Mouse (Mus musculus) ES-Bruce4 (cell line): ENCODE measurements around the gene Sec22c. TPM values are rescaled to one million over a fixed set of nuclear protein-coding genes. Genes with fewer than 3 reads are reported as not detected.

ENCODE experiments used
- H3K27ac ChIP-seq: 2 replicates; pipeline ENCODE4 v1.5.1; 2012; ENCODE audit warnings: low read length, inconsistent platforms; ENCODE audit not compliant: insufficient read depth
- H3K27me3 ChIP-seq: 2 replicates; pipeline ENCODE4 v1.6.1; 2012; ENCODE audit warnings: mild to moderate bottlenecking, low read length, inconsistent platforms; ENCODE audit not compliant: control insufficient read depth, poor library complexity, insufficient read depth, severe bottlenecking
- H3K36me3 ChIP-seq: 2 replicates; pipeline ENCODE4 v1.6.1; 2012; ENCODE audit warnings: inconsistent platforms, mild to moderate bottlenecking, low read length, moderate library complexity; ENCODE audit not compliant: control insufficient read depth, poor library complexity, insufficient read depth, severe bottlenecking
- H3K4me1 ChIP-seq: one replicate; pipeline ENCODE4 v1.8.1; 2011; ENCODE audit warnings: low read length; ENCODE audit not compliant: control insufficient read depth, insufficient read depth
- H3K4me3 ChIP-seq: 2 replicates; pipeline ENCODE4 v1.5.1; 2011; ENCODE audit warnings: low read depth, mild to moderate bottlenecking, low read length
- H3K9ac ChIP-seq: 2 replicates; pipeline ENCODE4 v1.6.1; 2012; ENCODE audit warnings: low read depth, mild to moderate bottlenecking, inconsistent platforms; ENCODE audit not compliant: poor library complexity, severe bottlenecking
- H3K9me3 ChIP-seq: replicated peaks from 2 replicates; pipeline ENCODE4 v1.6.1; 2012; ENCODE audit warnings: mild to moderate bottlenecking, low read length, inconsistent platforms; ENCODE audit not compliant: control insufficient read depth, poor library complexity, insufficient read depth, severe bottlenecking
- CTCF ChIP-seq: IDR thresholded peaks from one replicate; pipeline ENCODE4 v1.8.1; 2011; ENCODE audit warnings: low read depth, low read length
- EP300 ChIP-seq: IDR thresholded peaks from 2 replicates; pipeline ENCODE4 v1.6.1; 2011; ENCODE audit warnings: low read depth, low read length; ENCODE audit not compliant: insufficient read depth
- POLR2A ChIP-seq: IDR thresholded peaks from one replicate; pipeline ENCODE4 v1.8.1; 2011; ENCODE audit warnings: low read length; ENCODE audit not compliant: insufficient read depth
- polyA plus RNA-seq: library from polyadenylated mRNA; stranded (reverse); fragments of >200 nt; gene quantifications from 2 replicates; pipeline ENCODE4 v1.2.4, GENCODE M21; 2011; ENCODE audit warnings: low read depth; ENCODE audit not compliant: missing spikeins, insufficient read depth, insufficient read length

Sec22c gene
- polyA plus RNA-seq, 1 experiment: 10.3 TPM

- Histone ChIP-seq H3K9ac (no peak overlapping the region), H3K4me1 (no peaks in the 10 kb centered on the region), H3K27me3 (no peaks in the 10 kb centered on the region), H3K9me3 (no peaks in the 10 kb centered on the region), H3K36me3 (no peaks in the 10 kb centered on the region), H3K4me3 (no peak overlapping the region), H3K27ac (no peak overlapping the region)
- TF ChIP-seq EP300 (no peak), CTCF (no peak), POLR2A (no peak)
Measured at GRCm38 (mm10) chr9:121656322-121656721, 49.0 kb downstream of the Sec22c start.

- Histone ChIP-seq H3K36me3 (no peaks in the 10 kb centered on the region), H3K27me3 (no peaks in the 10 kb centered on the region), H3K9me3 (no peaks in the 10 kb centered on the region), H3K4me3 (no peak overlapping the region), H3K27ac (no peak overlapping the region), H3K9ac (no peak overlapping the region), H3K4me1 (no peaks in the 10 kb centered on the region)
- TF ChIP-seq EP300: no peak
- TF ChIP-seq POLR2A: no peak
- no peak for TF ChIP-seq CTCF
Measured at GRCm38 (mm10) chr9:121653668-121654067, 51.6 kb downstream of the Sec22c start.

GRCm38 (mm10) chr9:121647026-121647425, 58.3 kb downstream of the Sec22c start:
- no peak overlapping the region for H3K9ac ChIP-seq
- no peak overlapping the region for H3K27ac ChIP-seq
- no peaks in the 10 kb centered on the region for H3K9me3 ChIP-seq
- H3K4me3 ChIP-seq: no peak overlapping the region
- no peaks in the 10 kb centered on the region for H3K36me3 ChIP-seq
- H3K27me3 ChIP-seq: no peaks in the 10 kb centered on the region
- TF ChIP-seq POLR2A: no peak
- no peak for TF ChIP-seq EP300
- no peak for TF ChIP-seq CTCF
- no peaks in the 10 kb centered on the region for H3K4me1 ChIP-seq

GRCm38 (mm10) chr9:121644855-121645254, 60.4 kb downstream of the Sec22c start:
- H3K4me1 ChIP-seq: no peaks in the 10 kb centered on the region
- no peaks in the 10 kb centered on the region for H3K9me3 ChIP-seq
- peaks cover 3% of the 10 kb centered on the region; the same call in 1 of the 2 replicates for H3K27me3 ChIP-seq
- H3K4me3 ChIP-seq: no peak overlapping the region
- H3K9ac ChIP-seq: no peak overlapping the region
- TF ChIP-seq EP300: no peak
- no peak for TF ChIP-seq CTCF
- no peak overlapping the region for H3K27ac ChIP-seq
- H3K36me3 ChIP-seq: no peaks in the 10 kb centered on the region

GRCm38 (mm10) chr9:121642401-121643181, 62.7 kb downstream of the Sec22c start, which contains the start of gene Vipr1:
Gene Vipr1 (plus strand): TSS chr9:121642716.
- TF ChIP-seq EP300 (no peak), POLR2A (no peak), CTCF (no peak)
- H3K27me3 ChIP-seq: peaks cover 3% of the 10 kb centered on the region; the same call in 1 of the 2 replicates
- peak within 1 kb of the TSS; percentile 44 for H3K9ac ChIP-seq
- no peaks in the 10 kb centered on the region for H3K36me3 ChIP-seq
- H3K27ac ChIP-seq: no peak within 1 kb of the TSS
- peak within 1 kb of the TSS; percentile 78 for H3K4me3 ChIP-seq
- no peaks in the 10 kb centered on the region for H3K9me3 ChIP-seq
- no peaks in the 10 kb centered on the region for H3K4me1 ChIP-seq

- Histone ChIP-seq H3K27me3 (peaks cover 3% of the 10 kb centered on the region; the same call in 1 of the 2 replicates), H3K9ac (peak within 1 kb of the TSS; percentile 44), H3K36me3 (no peaks in the 10 kb centered on the region), H3K27ac (no peak within 1 kb of the TSS), H3K4me1 (no peaks in the 10 kb centered on the region), H3K9me3 (no peaks in the 10 kb centered on the region), H3K4me3 (peak within 1 kb of the TSS; percentile 78)
- no peak for TF ChIP-seq POLR2A
- TF ChIP-seq CTCF: peak; percentile 39
- no peak for TF ChIP-seq EP300
Measured at GRCm38 (mm10) chr9:121642001-121642400, 63.3 kb downstream of the Sec22c start, which contains the start of gene Lyzl4. Gene Lyzl4 (minus strand): TSS chr9:121642096.
